Mouse (Mus musculus) embryo, embryonic 10 days (tissue): ENCODE measurements at regions not wholly inside any gene's neighbourhood (a gene's known extent, or its start where the extent isn't known, plus 50 kb on each side); places are given as distances from the start of the nearest gene placed in this dataset.
"Not testable (repeated sequence)": the region's sequence is repeated elsewhere in the genome, so short reads cannot be mapped to it uniquely, and the experiment has no call there.

Experiments used
- DNase-seq: peaks from one replicate; pipeline ENCODE4 v3.0.0-alpha.2; 2015; ENCODE audit warnings: low spot score

GRCm38 (mm10) chr3:68794380-68795014 lies 74.9 kb upstream of the 1110032F04Rik start:
- peak; percentile 7 for DNase-seq

- DNase-seq, result no peak
Observed at GRCm38 (mm10) chr3:68795641-68796040, 73.7 kb upstream of the 1110032F04Rik start.

GRCm38 (mm10) chr3:68798408-68798807 lies 71.0 kb upstream of the 1110032F04Rik start:
- DNase-seq, result not testable (repeated sequence)

GRCm38 (mm10) chr3:68808866-68809265 lies 60.5 kb upstream of the 1110032F04Rik start:
- DNase-seq, result no peak

- DNase-seq, result no peak
Observed at GRCm38 (mm10) chr3:68813461-68813860, 55.9 kb upstream of the 1110032F04Rik start.

GRCm38 (mm10) chr3:68814011-68814690 lies 55.2 kb upstream of the 1110032F04Rik start:
- no peak for DNase-seq

- DNase-seq, result no peak
Observed at GRCm38 (mm10) chr3:68815621-68816020, 53.8 kb upstream of the 1110032F04Rik start.

- DNase-seq, result no peak
Observed at GRCm38 (mm10) chr3:68817321-68817720, 52.1 kb upstream of the 1110032F04Rik start.
